Mouse (Mus musculus): ENCODE measurements at regions not wholly inside any gene's neighbourhood (a gene's known extent, or its start where the extent isn't known, plus 50 kb on each side); places are given as distances from the start of the nearest gene placed in this dataset.

DNA sequence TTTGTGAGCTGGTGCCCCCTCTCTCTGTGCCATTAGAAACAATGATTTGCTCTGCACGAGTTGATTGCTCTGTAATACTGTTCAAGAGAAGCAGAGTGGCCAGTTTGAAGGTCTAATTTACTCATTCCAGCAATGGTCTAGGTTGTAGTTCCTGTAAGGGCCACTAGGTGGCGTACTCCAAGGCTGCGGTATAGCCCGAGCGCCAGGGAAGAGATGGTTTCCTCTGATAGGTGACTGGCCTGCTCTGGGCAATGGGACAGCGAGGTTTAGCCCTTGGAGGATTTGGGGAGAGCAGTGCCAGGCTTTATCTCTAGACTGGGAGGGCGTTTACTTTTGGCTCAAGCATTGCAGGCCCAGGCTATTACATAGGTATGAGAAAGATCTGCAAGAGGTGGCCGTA is 76.8 kb upstream of the Mki67 start:
- no peak for TF ChIP-seq POLR2A (IDR thresholded peaks at IDR 0.05; ENCODE audit: insufficient read length, low read depth)
- TF ChIP-seq E2F4 (IDR thresholded peaks at IDR 0.05; ENCODE audit: insufficient read depth) = no peak
- TF ChIP-seq MAX (IDR thresholded peaks at IDR 0.05; ENCODE audit: low read depth) = no peak
- TF ChIP-seq USF1 (IDR thresholded peaks at IDR 0.05; ENCODE audit: low read depth) = no peak
- no peak for TF ChIP-seq CEBPB (IDR thresholded peaks at IDR 0.05; ENCODE audit: insufficient read depth, poor library complexity, severe bottlenecking)
- no peak for TF ChIP-seq MYOD1 (IDR thresholded peaks at IDR 0.05; ENCODE audit: control insufficient read depth in 1 of 3, insufficient read length in 2 of 3, low read depth in 2 of 3)
- TF ChIP-seq TCF12 (IDR thresholded peaks at IDR 0.05; ENCODE audit: insufficient read depth, poor library complexity, severe bottlenecking) = no peak
- TF ChIP-seq POLR2AphosphoS2 (IDR thresholded peaks at IDR 0.05; ENCODE audit: insufficient read length, low read depth) = no peak
- no peak for TF ChIP-seq SRF (IDR thresholded peaks at IDR 0.05; ENCODE audit: control insufficient read depth, insufficient read length, low read depth)

Measured in myocyte (in vitro differentiated cells).